Mouse (Mus musculus): ENCODE measurements around the gene Lgi1.
A peak's percentile ranks its signal among the peaks of the same experiment; 100 is the strongest.

Lgi1 gene

GRCm38 (mm10) chr19:38325029-38325398 lies 60.7 kb downstream of the Lgi1 start:
- peak; percentile 44 for DNase-seq (ENCODE audit: low read depth, low spot score)

- DNase-seq (ENCODE audit: low read depth, low spot score), result peak; percentile 90
These were observed 61.5 kb downstream of the Lgi1 start for GRCm38 (mm10) chr19:38325854-38326253.

DNA sequence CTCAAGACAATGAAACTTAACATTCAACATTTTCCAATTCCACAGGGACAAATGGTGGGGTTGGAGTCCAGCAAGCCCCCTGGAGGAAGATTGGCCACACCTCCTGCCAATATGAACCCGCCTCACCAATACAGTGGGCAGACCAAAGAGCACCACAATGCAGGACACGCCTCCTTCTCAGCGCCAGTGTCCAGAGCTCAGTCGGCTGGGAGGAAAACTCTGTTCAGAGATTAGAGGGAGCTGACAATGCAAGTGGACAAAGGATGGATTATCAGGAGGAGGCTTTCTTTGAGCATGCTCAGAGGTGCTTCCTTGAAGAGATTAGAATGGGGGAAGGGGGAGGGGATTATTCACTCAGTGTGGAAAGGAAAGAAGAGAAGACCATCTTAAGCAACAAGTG lies 62.7 kb downstream of the Lgi1 start:
- peak; percentile 74 for DNase-seq (ENCODE audit: low read depth, low spot score)

DNA sequence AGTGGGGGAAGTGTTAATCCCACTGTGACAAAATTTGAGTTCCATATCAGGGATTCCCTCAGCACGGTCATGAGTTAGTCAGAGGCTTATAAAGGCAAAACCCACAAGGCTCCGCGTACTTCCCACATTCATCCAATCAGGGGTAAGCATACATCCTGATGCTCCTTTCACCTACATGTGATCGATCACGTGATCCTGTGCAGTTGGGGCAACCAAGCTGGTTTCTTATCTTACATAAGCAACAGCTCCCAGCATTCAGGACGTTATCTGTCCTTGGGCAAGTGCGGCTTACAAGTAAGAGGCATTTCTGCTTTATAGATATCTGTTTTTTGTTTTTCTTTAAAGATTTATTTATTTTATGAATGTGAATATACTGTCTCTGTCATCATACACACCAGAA lies 63.7 kb downstream of the Lgi1 start:
- DNase-seq (ENCODE audit: low read depth, low spot score), result peak; percentile 58

DNA sequence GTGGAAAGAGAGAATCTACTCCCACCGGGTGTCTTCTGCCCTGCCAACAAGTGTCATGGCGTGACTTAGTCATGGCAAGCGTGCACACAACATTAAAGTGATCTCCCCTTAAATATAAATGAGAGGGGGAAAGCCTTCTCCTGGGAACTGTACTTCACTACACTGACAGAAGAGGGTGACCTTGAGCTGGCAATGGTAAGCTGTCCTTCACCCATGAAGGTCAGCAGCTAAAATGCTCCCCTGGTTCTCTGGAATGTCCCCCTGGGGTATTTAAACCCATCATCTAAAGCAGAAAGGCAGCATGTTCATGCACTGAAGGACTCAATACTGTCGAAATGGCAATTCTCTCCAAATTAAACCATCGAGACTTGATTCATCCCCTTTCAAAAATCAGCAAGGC lies 64.9 kb downstream of the Lgi1 start:
- peak; percentile 57 for DNase-seq (ENCODE audit: low read depth, low spot score)

DNA sequence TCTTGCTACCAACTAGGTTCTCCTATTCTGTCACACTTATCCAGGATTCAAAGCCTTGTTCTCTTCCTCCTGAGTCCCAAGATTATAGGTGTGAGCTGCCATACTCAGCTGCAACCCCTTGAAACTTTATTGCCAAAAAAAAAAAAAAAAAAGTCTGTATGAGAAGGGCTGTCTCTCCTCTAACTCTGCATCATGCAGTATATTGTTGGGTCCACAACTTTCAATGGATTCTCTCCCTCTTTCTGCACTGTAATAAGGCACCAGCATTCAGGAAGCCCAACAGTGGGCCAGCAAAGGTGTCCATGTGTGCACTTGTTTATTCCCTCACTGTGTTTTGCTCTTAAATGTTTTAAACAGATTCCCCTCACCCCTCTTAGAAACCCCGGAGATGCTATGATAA lies 66.7 kb downstream of the Lgi1 start:
- no peak for DNase-seq (ENCODE audit: low read depth, low spot score)

GRCm38 (mm10) chr19:38332245-38332644 lies 67.9 kb downstream of the Lgi1 start:
- DNase-seq (ENCODE audit: low read depth, low spot score), result no peak

GRCm38 (mm10) chr19:38332820-38333219 lies 68.5 kb downstream of the Lgi1 start:
- no peak for DNase-seq (ENCODE audit: low read depth, low spot score)

DNA sequence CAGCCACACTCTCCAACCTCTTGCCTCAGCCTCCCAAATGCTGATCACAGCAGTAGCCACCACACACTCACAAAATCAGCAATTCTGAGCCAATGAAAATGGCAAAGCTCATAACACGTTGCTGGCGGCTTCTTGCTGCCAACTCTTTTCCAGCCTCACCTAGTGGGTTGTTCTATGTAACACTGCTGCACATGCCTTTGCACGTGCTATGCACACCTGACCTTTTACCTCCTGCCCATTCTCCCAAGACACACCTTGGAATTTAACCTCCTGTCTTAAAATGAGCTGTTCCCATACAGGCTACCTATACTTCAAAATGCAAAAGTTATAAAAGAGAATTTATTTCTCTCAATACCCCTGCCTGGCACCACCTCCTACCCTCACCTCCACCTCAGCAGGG lies 72.2 kb downstream of the Lgi1 start:
- DNase-seq (ENCODE audit: low read depth, low spot score), result no peak

- no peak for DNase-seq (ENCODE audit: low read depth, low spot score)
These were observed 73.0 kb downstream of the Lgi1 start for GRCm38 (mm10) chr19:38337332-38337731.

- DNase-seq (ENCODE audit: low read depth, low spot score), result no peak
These were observed 75.4 kb downstream of the Lgi1 start for GRCm38 (mm10) chr19:38339734-38340133.

DNA sequence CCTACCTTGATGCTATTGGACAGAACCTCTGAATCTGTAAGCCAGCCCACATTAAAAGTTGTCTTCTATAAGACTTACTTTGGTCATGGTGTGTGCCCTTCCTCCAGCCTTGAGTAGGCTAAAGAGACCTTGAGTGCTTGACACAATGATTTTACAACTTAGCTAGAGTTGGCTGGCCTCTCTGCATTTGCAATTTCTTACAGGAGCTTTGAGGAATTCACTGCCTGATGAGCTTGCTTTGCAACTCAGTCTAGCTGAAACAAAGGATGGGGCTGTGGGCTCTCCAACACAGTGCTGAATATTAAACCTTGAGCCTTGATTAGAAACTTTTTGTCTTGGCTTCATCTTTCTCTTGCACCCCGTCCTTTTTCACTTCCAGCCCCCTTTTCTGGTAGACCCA lies 78.9 kb downstream of the Lgi1 start:
- peak; percentile 48 for DNase-seq (ENCODE audit: low read depth, low spot score)

- peak; percentile 98 for DNase-seq (ENCODE audit: low read depth, low spot score)
These were observed 84.1 kb downstream of the Lgi1 start for GRCm38 (mm10) chr19:38348271-38349012.

DNA sequence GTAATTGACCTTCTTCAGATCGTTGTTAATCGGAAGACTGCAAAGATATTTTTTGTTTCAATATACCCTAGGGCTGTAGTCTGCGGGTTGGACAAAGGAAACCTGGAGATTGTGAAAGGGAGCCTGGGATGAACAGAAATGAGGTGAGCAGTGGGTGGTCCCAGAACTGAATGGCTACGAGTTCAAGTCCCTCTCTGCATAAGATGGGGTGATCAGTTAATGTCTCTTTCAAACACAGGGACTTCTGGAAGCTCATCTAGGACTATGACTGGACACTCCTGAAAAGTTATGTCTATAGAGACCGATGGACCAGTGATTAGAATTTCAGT lies 84.6 kb downstream of the Lgi1 start:
- peak; percentile 68 for DNase-seq (ENCODE audit: low read depth, low spot score)

GRCm38 (mm10) chr19:38351202-38351601 lies 86.9 kb downstream of the Lgi1 start:
- peak; percentile 30 for DNase-seq (ENCODE audit: low read depth, low spot score)

- DNase-seq (ENCODE audit: low read depth, low spot score), result no peak
These were observed 87.4 kb downstream of the Lgi1 start for GRCm38 (mm10) chr19:38351728-38352127.

GRCm38 (mm10) chr19:38352495-38353130 lies 88.3 kb downstream of the Lgi1 start:
- DNase-seq (ENCODE audit: low read depth, low spot score), result peak; percentile 84

- no peak for DNase-seq (ENCODE audit: low read depth, low spot score)
These were observed 89.9 kb downstream of the Lgi1 start for GRCm38 (mm10) chr19:38354279-38354678.

- peak; percentile 90 for DNase-seq (ENCODE audit: low read depth, low spot score)
These were observed 90.6 kb downstream of the Lgi1 start for GRCm38 (mm10) chr19:38354819-38355360.

GRCm38 (mm10) chr19:38356211-38356828 lies 92.0 kb downstream of the Lgi1 start:
- DNase-seq (ENCODE audit: low read depth, low spot score), result no peak

DNA sequence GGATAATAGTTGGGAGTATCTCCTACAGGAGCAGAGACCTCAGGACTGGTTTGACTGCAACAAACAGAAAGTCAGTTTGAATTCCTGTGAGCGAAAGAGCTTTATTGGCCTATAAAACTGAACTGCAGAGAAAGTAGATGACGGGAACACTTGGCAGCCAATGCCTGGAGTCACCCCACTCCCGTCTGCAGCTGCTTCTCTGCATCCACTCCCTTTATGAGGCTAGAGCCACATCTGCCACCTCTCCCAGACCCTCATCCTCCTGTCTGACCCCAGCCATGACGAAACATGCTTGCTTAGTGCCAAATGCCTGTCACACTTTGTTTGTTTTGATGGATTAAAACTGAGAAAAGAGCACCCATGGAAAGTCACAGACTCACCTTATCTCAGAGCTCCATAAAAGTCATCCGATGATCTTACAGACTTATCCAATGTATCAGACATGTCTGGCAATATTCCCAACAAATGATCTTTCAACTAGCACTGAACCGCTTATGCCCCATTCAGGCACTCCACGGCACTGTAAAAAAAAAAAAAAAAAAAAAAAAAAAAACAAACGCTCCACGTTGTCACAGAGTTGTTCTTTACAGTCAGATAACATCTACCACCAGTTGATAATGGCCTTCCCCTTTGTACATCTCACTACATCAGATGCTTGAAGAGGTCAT lies 93.8 kb downstream of the Lgi1 start:
- DNase-seq (ENCODE audit: low read depth, low spot score), result no peak

DNA sequence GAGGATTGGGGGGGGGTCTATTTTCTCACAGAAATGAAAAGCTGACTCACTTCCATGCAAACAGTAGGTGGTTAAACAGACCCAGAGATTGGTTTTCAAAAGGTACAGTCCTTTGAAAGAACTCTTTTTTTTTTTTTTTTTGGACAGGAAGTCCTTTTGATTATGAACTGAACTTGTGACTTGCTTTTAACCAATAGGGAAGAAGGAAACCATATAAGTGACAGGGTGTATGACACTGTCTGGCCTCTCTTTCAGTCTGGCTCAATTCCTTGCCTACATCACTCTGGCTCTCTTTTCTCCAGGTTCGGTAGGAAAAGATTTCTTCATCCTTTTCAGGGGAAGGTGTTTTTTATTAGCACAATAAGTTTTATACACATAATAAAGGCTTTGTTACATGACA lies 95.0 kb downstream of the Lgi1 start:
- no peak for DNase-seq (ENCODE audit: low read depth, low spot score)
